Mouse (Mus musculus): ENCODE measurements around the gene Crtam. TPM values are rescaled to one million over a fixed set of nuclear protein-coding genes. Genes with fewer than 3 reads are reported as not detected.

Crtam gene
- total RNA-seq, 1 experiment, result 0.22 TPM

DNA sequence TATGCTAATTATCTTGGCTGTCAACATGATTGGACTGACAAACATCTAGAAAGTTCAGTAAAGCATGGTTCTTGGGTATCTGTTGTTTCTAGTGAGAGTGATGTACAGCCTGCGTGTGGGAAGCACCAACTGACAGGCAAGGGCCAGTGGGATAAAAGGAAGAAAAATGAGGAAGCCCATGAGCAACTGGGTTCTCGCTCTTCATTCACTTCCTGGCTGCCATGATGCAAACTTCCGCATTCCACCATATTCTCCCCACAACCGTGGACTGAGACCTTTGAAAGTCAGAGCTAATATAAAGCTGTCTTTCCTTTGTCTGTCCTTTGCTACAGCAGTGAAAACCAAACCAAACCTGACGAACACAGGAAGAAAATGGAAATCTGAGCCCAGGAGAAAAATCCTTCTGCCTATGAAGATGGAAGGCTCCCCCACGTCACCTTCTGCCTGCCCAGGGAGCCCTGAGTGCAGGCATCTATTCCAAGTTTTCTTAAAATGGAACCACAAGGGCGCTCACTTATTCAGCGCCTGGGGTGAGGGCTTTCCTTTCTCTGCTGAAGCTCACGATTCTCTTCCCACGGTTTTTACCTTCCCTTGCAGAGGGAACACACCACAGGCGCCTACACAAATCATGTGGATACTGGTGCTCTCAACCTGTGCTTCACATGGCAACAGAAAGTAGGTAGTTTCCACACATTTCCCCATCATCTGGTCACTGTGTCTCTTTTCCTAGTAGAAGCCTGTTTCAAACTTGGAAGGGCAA lies 30.2 kb downstream of the Crtam start:
- in situ Hi-C loops (cut with MboI; ENCODE audit: low sequenced_read_pairs in 2 of 2, unreplicated experiment in 2 of 2), result no loop called here
- no peak overlapping the region for H3K9ac ChIP-seq (ENCODE audit: insufficient read depth, low read depth, low read length, poor library complexity, severe bottlenecking)
- no peak for TF ChIP-seq HCFC1 (IDR thresholded peaks at IDR 0.05; ENCODE audit: borderline replicate concordance, insufficient read depth, low read length)
- no peak for TF ChIP-seq ZC3H11A (IDR thresholded peaks at IDR 0.05; ENCODE audit: borderline replicate concordance, low read depth, low read length)
- no peak for TF ChIP-seq MAFK (IDR thresholded peaks at IDR 0.05; ENCODE audit: insufficient read depth, low read depth, low read length)
- TF ChIP-seq CHD2 (IDR thresholded peaks at IDR 0.05; ENCODE audit: low read depth, low read length), result no peak
- TF ChIP-seq ZNF384 (IDR thresholded peaks at IDR 0.05; ENCODE audit: low read depth, low read length), result no peak
- H3K36me3 ChIP-seq (ENCODE audit: control insufficient read depth, insufficient read depth, low read length, poor library complexity, severe bottlenecking), result no peaks in the 10 kb centered on the region
- no peak overlapping the region for H3K4me3 ChIP-seq (ENCODE audit: insufficient read depth in 1 of 2, low read depth in 1 of 2, low read length in 2 of 2, poor library complexity in 1 of 2, severe bottlenecking in 1 of 2)
- no peak for DNase-seq (ENCODE audit: low read depth, low spot score)
- no peaks in the 10 kb centered on the region for H3K4me1 ChIP-seq (ENCODE audit: control insufficient read depth in 2 of 2, insufficient read depth in 2 of 2, low read length in 2 of 2, poor library complexity in 1 of 2)
- H3K9me3 ChIP-seq (ENCODE audit: control insufficient read depth, insufficient read depth, low read depth, low read length), result no peaks in the 10 kb centered on the region
- H3K27ac ChIP-seq (ENCODE audit: insufficient read depth, low read depth, low read length, poor library complexity, severe bottlenecking), result no peak overlapping the region

DNA sequence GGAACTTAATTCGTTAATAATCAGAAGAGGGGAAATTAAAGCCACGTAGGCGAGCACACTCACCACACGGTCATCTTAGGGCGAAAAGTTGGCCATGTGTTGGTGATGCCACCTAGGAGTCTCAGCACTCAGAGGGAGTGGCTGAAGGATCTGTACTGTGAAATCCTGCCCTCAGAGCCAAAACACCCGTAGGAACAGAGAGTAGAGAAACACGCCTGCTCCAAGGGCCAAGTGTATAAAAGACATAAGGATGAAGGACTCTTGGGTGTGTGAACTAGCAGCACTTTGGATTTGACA lies 40.1 kb downstream of the Crtam start:
- Histone ChIP-seq H3K36me3 (ENCODE audit: control insufficient read depth, insufficient read depth, low read length, poor library complexity, severe bottlenecking) (no peaks in the 10 kb centered on the region), H3K9me3 (ENCODE audit: control insufficient read depth, insufficient read depth, low read depth, low read length) (no peaks in the 10 kb centered on the region), H3K9ac (ENCODE audit: insufficient read depth, low read depth, low read length, poor library complexity, severe bottlenecking) (no peak overlapping the region), H3K4me3 (ENCODE audit: insufficient read depth in 1 of 2, low read depth in 1 of 2, low read length in 2 of 2, poor library complexity in 1 of 2, severe bottlenecking in 1 of 2) (peak overlapping the region; percentile 62 to 68), H3K4me1 (ENCODE audit: control insufficient read depth in 2 of 2, insufficient read depth in 2 of 2, low read length in 2 of 2, poor library complexity in 1 of 2) (no peaks in the 10 kb centered on the region; a peak in 1 of 4 replicates), H3K27ac (ENCODE audit: insufficient read depth, low read depth, low read length, poor library complexity, severe bottlenecking) (no peak overlapping the region)
- TF ChIP-seq HCFC1 (IDR thresholded peaks at IDR 0.05; ENCODE audit: borderline replicate concordance, insufficient read depth, low read length) (no peak), ZC3H11A (IDR thresholded peaks at IDR 0.05; ENCODE audit: borderline replicate concordance, low read depth, low read length) (no peak), ZNF384 (IDR thresholded peaks at IDR 0.05; ENCODE audit: low read depth, low read length) (no peak), MAFK (IDR thresholded peaks at IDR 0.05; ENCODE audit: insufficient read depth, low read depth, low read length) (no peak), CHD2 (IDR thresholded peaks at IDR 0.05; ENCODE audit: low read depth, low read length) (no peak)
- in situ Hi-C loops (cut with MboI; ENCODE audit: low sequenced_read_pairs in 2 of 2, unreplicated experiment in 2 of 2), result loop anchor here in 1 of 2 experiments (10.0 kb wide), 1 partner anchor 130 kb away; no protein-coding TSS in a partner anchor
- DNase-seq (ENCODE audit: low read depth, low spot score), result no peak

GRCm38 (mm10) chr9:40963586-40964417 lies 40.6 kb downstream of the Crtam start, which contains the start of gene Jhy:
Gene Jhy, minus strand, starts transcription at chr9:40964118.
- H3K4me1 ChIP-seq (ENCODE audit: control insufficient read depth in 2 of 2, insufficient read depth in 2 of 2, low read length in 2 of 2, poor library complexity in 1 of 2), result no peaks in the 10 kb centered on the region; a peak in 1 of 4 replicates
- H3K36me3 ChIP-seq (ENCODE audit: control insufficient read depth, insufficient read depth, low read length, poor library complexity, severe bottlenecking), result no peaks in the 10 kb centered on the region
- in situ Hi-C loops (cut with MboI; ENCODE audit: low sequenced_read_pairs in 2 of 2, unreplicated experiment in 2 of 2), result loop anchor here in 1 of 2 experiments (10.0 kb wide), 1 partner anchor 129 kb away; no protein-coding TSS in a partner anchor
- no peak within 1 kb of the TSS for H3K27ac ChIP-seq (ENCODE audit: insufficient read depth, low read depth, low read length, poor library complexity, severe bottlenecking)
- no peak for DNase-seq (ENCODE audit: low read depth, low spot score)
- no peaks in the 10 kb centered on the region for H3K9me3 ChIP-seq (ENCODE audit: control insufficient read depth, insufficient read depth, low read depth, low read length)
- TF ChIP-seq ZNF384 (IDR thresholded peaks at IDR 0.05; ENCODE audit: low read depth, low read length), result no peak
- TF ChIP-seq HCFC1 (IDR thresholded peaks at IDR 0.05; ENCODE audit: borderline replicate concordance, insufficient read depth, low read length), result no peak
- TF ChIP-seq CHD2 (IDR thresholded peaks at IDR 0.05; ENCODE audit: low read depth, low read length), result no peak
- peak within 1 kb of the TSS; percentile 62 to 68 for H3K4me3 ChIP-seq (ENCODE audit: insufficient read depth in 1 of 2, low read depth in 1 of 2, low read length in 2 of 2, poor library complexity in 1 of 2, severe bottlenecking in 1 of 2)
- H3K9ac ChIP-seq (ENCODE audit: insufficient read depth, low read depth, low read length, poor library complexity, severe bottlenecking), result peak within 1 kb of the TSS; percentile 69

DNA sequence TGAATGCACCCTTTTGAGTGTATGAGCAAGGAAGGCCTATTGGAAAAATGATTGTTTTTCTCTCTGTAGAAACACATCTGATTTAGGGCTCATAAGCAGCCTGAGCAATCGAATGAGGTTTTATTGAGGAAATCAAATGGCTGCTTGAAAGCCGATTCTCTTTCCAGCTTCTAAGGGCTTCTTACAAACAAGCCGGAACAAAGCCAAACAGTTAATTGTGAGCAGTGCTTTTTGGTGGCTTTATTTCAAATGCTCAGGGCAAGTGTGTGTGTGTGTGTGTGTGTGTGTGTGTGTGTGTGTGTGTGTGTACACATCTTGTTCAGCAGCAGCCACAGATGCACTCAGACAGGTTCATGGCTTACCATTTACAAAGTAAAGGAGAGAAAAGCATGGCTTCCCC lies 43.0 kb downstream of the Crtam start:
- in situ Hi-C loops (cut with MboI; ENCODE audit: low sequenced_read_pairs in 2 of 2, unreplicated experiment in 2 of 2), result loop anchor here in 1 of 2 experiments (10.0 kb wide), 1 partner anchor 127 kb away; no protein-coding TSS in a partner anchor
- H3K4me3 ChIP-seq (ENCODE audit: insufficient read depth in 1 of 2, low read depth in 1 of 2, low read length in 2 of 2, poor library complexity in 1 of 2, severe bottlenecking in 1 of 2), result no peak overlapping the region
- H3K36me3 ChIP-seq (ENCODE audit: control insufficient read depth, insufficient read depth, low read length, poor library complexity, severe bottlenecking), result no peaks in the 10 kb centered on the region
- H3K9ac ChIP-seq (ENCODE audit: insufficient read depth, low read depth, low read length, poor library complexity, severe bottlenecking), result no peak overlapping the region
- H3K4me1 ChIP-seq (ENCODE audit: control insufficient read depth in 2 of 2, insufficient read depth in 2 of 2, low read length in 2 of 2, poor library complexity in 1 of 2), result no peaks in the 10 kb centered on the region; a peak in 1 of 4 replicates
- H3K27ac ChIP-seq (ENCODE audit: insufficient read depth, low read depth, low read length, poor library complexity, severe bottlenecking), result no peak overlapping the region
- H3K9me3 ChIP-seq (ENCODE audit: control insufficient read depth, insufficient read depth, low read depth, low read length), result no peaks in the 10 kb centered on the region
- no peak for DNase-seq (ENCODE audit: low read depth, low spot score)
- TF ChIP-seq MAFK (IDR thresholded peaks at IDR 0.05; ENCODE audit: insufficient read depth, low read depth, low read length) (no peak), ZNF384 (IDR thresholded peaks at IDR 0.05; ENCODE audit: low read depth, low read length) (no peak), HCFC1 (IDR thresholded peaks at IDR 0.05; ENCODE audit: borderline replicate concordance, insufficient read depth, low read length) (no peak)

Data from ES-E14 (cell line).